10 mouse cellular contexts compared by ENCODE assay signal in the genomic region with DNA sequence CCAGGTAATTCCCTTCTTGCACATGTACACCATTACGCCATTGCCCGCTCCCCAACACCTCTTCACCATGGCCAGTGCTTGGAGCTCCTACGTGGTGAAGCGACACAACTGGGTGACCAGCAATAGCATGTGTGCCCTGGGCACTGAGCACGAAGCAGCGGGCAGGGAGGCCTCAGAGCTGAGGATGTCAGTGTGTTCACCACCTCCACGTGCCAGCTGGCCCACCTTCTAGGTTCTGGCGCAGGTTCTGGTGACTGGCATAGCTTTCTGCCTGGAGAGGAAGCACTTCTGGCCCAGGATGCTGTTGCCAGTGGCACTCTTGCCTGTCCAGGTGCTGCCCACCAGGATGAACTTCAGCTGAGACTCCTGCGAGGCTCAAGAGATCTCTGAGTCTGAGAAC. TPM values are rescaled to one million over a fixed set of nuclear protein-coding genes. Genes with fewer than 3 reads are reported as not detected.
"Had no signal": no experiment of that assay in that cellular context is flagged by ENCODE, and none has a peak within 500 bp of the region (broad histone marks: within the 10 kb centered on the region; RNA-seq: fewer than 3 reads in every experiment).

No protein-coding gene starts in this region.

- H3K27ac ChIP-seq: left cerebral cortex, adult 2 months; limb, embryonic 10.5 days; liver, embryonic 14.5 days; midbrain, embryonic 15.5 days; neural tube, embryonic 12.5 days; stomach, embryonic 15.5 days had no signal

- H3K4me1 ChIP-seq: limb, embryonic 10.5 days; midbrain, embryonic 15.5 days; neural tube, embryonic 12.5 days; stomach, embryonic 15.5 days had no signal

- H3K4me3 ChIP-seq: left cerebral cortex, adult 2 months; limb, embryonic 10.5 days; midbrain, embryonic 15.5 days; neural tube, embryonic 12.5 days; stomach, embryonic 15.5 days had no signal

- H3K27me3 ChIP-seq: midbrain, embryonic 15.5 days; neural tube, embryonic 12.5 days; stomach, embryonic 15.5 days had no signal

- DNase-seq: lung, adult 2 months; lung, postnatal 36 days had no signal

- H3K36me3 ChIP-seq: limb, embryonic 10.5 days; midbrain, embryonic 15.5 days; neural tube, embryonic 12.5 days; stomach, embryonic 15.5 days had no signal

- H3K9ac ChIP-seq: liver, embryonic 14.5 days; midbrain, embryonic 15.5 days; neural tube, embryonic 12.5 days; stomach, embryonic 15.5 days had no signal

RNA-seq across cellular contexts. Expression of a gene that starts 18.9 kb away (rescaled TPM):
- total RNA-seq: layer of hippocampus, postnatal 25 days had no signal

RNA-seq across cellular contexts. Expression of a gene that starts 38.9 kb away (rescaled TPM):
- total RNA-seq: monocyte, adult 5-6 weeks had no signal
